Mouse (Mus musculus) forelimb bud, embryonic 11.5 days (tissue): ENCODE measurements around the gene Dnajc6.

Experiments
- DNase-seq: peaks from one replicate; pipeline ENCODE4 v3.0.0-alpha.2; 2012; ENCODE audit warnings: low read depth, low spot score

Gene Dnajc6

DNA sequence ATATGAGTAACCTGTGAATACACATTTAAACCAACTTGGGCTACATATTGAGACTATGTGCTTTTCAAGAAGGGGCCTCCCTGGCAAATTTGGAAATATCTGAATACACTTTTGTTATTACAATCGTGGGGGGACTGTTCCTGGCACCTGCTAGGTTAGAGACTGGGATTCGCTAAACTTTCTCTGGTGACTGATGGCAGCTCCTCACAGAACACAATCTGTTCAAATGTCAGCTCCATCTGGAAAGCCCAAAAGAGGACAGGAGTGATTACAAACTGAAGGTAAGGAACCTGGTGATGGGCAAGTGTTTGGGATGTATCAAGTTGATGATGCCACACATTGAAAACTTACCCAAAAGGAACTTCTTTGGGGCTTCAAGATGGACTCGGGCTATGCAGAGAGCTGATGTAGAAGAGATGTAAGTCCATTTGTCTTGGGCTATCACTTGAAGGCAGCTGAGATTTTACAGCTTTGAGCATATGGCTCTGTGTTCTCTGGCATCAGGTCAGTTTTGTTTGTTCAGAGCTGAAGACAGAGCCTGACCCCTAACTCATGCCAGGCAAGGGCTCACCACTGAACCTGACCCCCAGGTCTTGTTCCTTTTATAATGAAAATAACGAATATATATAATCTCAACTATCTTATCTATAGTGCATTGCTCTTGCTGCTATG is 68.4 kb downstream of the Dnajc6 start:
- DNase-seq: no peak

DNA sequence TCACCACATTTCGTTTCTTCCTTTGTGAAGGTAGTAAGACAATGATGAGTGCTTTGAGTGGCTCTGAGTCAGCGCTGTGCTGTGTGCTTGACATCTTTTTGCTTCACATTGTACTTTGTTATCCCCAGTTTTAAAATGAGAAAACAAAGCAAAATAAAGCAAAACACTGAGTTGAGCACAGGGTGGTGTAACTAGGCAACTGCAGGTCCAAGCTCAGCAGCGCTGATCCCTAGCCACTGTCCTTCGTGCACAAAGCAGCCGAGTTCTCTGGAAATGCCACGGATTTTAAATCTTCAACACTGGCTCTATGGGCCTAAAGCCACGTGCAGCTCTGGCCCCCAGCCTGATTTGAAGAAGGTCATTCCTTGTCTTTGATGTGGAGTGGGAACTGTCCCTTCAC is 72.6 kb downstream of the Dnajc6 start:
- no peak for DNase-seq

DNA sequence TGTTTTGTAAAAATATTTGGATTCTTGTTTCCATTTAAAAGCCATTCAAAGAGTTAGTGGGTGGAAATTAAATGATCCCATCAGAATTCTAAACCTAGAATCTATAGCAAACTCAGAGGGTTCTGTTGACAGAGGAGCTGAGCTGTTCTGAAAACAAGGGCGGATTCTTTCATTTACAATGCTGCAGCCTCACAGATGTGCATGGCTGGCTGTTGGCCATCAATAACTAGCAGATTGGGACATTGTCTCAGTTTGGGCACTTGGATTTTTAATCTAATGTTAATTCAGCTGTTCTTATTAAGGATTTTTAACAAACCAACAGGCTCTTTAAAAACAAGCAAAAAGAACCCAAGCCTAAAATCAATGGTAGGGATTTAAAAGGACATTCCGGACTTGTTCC is 75.7 kb downstream of the Dnajc6 start:
- DNase-seq: no peak

DNA sequence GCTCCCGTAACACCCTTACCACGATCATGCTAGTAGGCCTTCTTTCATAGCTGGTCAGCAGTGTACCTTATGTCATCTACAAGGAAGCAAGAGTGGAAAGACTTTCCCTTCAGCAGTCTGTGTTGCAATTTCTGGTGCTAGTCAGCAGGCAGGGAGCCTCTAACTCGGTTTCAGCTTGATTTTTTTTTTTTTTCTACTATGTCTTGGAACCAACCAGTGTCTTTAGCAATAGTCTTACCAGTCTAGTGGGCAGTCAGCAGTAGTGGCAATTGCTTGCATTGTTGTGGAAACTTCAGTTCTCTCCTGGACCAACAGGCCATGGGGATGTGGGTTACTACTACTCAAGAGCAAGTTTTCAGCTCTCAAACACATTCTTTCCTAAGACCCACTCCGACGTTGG is 78.9 kb downstream of the Dnajc6 start:
- DNase-seq: no peak

DNA sequence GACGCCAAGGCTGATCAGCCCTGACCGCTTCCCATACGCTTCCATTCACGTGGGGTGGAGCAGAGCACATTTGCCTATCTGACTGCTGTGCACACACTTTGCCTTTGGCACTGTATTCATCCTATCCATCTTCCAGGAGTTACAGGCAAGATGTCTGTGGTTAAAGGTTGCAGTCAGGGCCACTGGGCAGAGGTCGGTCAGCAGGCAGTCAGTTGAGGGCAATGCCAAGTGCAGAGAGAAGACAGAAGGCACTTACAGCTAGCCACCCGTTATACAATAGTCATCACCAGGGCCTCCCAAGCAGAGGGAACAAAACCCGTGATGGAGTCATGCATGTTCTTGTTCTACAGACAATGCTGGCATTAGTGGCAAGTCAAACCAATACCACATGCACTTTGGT is 82.3 kb downstream of the Dnajc6 start:
- no peak for DNase-seq

DNA sequence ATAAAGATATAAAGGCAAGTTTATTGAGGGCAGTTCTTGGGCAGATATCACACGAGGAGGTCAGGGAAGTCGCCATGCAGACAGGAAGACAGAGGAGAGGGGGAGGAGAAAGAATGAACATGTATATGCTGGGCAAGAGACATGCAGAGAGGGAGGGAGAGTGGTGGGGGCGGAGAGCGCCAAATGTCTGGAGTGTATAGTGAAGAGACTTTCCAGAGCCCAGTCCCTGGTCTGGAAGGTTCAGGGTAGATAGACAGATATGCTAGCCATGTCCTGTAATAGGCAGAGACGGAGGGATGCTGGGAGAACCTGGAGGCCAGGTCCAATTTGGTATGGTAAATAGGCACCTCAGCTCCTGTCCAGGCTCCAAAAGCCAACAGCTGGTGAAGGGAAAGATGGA is 83.1 kb downstream of the Dnajc6 start:
- DNase-seq: no peak

DNA sequence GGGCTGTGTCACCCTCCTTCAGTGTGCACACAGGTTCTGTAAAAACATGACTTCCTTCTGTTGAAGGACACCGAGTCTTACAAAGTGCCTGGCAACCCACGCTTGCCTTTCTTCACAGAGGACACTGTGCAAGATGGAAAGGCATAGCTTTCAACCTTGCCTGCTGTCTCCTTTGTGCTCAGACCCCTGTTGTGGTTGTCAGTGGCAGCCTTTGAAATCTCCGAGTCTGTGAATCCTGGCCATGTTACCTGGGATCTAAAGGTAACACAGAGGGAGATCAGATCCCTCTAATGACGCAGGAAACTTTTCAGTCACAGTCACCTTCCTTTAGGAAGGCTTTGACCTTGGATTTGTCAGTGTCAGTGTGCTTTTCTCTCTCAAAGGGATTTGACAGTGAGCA is 84.7 kb downstream of the Dnajc6 start:
- DNase-seq: no peak

DNA sequence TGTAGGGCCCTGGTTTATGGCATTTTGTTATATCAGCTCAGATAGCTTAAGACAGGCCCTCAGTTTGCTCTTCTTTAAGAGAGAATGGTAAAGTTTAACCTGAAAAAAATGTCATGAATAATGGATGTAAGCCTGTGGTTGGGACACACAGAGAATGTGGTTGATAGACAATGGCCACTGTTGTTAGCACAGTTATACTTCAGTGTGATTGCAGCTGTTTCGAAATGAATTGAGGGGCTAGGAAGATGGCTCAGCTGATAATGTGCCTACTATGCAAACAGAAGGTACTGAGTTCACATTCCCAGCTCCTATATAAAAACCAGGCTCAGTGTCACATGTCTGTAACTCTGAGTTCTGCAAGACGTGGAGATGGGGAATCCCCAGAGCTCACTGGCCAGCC is 86.4 kb downstream of the Dnajc6 start:
- no peak for DNase-seq

DNA sequence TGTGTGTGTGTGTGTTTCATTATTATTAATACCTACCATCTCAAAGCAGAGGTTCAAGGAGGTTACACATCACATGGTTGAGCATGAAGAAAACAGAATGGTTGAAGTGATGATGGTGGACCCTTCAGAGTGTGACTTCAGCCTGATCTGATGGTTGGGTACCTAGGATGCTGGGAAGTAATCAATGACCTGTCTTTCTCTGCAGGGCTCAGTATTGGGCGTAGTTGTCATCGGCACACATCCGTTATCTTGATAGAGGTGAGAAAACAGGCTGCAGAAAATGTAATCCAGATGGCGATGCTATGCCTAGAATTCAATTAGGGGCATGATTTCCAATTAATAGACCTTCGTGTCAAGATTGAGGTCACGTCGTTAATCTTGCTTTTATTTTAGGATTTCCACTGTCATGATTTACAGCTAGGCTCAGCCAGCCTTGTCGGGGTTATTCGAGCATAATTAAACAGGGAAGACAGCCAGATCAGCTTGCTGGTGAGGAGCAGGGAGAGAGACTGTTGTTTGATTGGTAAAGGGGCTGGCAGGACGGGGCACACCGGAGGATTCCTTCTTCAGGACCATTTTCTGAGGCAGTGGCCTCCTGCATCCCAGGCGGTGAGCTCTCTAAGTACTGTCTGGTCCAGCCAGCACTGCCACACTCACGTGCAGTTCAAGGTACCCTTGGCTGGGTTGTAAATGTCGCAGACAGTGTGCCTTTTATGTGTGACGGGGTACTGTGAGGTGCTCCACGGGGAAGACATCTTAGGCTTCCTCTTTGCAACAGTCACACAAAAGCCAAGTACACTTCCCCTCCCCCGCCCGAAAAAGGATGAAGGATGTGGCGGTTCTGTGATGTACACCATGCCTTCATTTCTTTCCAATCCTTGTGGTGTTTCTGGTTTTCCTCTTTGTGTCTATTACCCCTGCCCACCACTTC is 88.3 kb downstream of the Dnajc6 start:
- peak; percentile 1 for DNase-seq

DNA sequence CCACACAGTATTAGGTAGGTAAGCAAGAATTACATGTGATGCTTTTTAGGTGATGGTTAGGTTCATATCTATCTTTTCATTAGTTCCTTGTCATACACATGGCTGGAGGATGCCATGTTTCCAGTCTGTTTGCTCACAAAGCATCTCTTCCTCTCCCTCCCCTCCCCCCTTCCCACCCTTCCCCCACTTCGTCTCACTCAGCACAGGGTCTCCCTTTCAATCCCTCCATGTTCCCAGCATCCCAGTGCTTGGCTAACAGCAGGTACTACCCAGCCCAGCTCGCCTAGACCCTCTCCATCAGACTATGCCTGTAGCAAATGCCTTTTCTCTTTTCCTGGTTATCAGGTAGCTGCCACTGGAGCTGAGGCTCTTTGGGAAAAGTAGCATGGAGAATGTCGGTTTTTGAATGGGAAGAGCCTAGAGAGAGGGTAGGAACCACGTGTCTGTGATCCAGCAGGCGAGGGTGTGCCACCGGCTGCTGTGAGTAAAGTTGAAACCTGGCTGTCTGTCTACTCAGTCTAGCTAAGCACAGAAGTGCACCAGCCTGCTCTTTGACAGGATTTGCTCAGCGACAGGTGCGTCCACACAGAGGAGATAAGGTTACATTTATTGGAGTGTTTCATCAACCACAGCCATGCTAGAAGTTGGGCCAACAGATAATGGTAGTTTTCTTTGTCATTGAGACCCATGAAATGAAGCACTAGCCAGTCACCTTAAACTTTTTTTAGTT is 89.2 kb downstream of the Dnajc6 start:
- no peak for DNase-seq

DNA sequence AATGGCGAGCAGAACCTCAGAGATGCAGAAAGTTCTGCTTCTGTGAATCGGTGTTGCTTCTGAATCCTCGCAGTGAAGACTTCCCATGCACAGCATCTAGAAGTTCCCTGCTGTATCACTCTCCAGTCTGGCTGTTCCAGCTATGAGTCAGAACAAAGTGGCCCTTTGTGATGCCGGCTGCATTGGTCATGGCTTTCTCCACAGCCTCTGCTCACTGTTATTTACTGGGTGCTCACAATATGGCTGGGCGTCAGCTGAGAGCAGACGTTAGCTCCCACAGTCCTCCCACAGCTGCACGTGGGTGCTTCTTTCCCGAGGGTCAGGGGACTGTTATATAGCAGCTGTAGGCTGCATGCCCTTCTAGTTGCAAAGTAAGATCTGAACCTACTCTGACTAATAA is 92.5 kb downstream of the Dnajc6 start:
- no peak for DNase-seq

DNA sequence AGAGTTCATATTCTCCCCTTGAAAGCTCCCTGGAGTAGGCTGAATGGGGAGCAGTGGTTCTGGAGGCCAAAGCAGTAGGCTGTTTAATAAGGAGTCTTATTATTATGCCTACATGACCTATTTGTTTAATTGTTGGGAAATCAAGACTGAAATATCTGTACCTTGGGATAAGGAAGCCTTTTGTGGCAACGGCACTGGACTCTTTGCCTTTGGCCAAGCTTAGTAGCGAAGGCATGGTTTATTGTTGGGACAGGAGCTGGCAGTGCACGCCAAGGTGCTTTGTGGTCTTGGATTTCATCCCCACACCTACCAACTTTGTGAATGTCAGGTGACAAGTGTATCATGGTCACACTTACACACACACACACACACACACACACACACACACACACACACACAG is 93.3 kb downstream of the Dnajc6 start:
- DNase-seq: no peak

DNA sequence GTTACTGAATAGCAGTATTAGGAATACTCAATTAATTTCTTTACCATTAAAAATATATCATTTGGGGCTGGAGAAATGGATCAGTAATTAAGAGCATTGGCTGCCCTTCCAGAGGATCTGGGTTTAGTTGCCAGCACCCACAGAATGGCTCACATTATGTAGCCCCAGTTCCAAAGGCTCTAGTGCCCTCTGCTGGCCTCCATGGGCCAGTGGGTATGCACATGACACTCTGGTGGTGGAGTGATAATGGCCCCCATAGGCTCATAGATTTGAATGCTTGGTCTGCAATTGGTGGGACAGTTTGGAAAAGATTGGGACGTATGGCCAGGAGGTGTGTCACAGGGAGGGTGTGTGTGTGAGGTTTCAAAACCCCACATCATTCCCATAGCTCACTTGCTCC is 95.0 kb downstream of the Dnajc6 start:
- no peak for DNase-seq

DNA sequence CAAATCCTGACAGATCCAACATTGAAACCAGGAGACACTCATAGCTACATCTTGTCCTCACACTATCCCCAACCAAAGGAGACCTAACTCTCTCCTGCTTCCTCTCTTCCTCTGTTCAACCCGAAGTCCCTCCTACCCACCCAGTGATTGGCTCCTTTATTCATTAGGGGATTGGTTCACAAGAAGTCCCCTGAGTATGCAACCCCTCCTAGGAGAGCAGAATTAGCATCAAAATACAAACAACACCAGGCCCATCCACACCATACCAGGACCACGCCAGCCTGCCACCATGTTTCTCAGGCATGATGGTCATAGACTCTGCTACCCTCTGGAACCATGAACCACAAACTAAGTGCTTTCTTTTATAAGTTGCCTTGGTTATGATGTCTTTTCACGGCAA is 96.0 kb downstream of the Dnajc6 start:
- DNase-seq: no peak

DNA sequence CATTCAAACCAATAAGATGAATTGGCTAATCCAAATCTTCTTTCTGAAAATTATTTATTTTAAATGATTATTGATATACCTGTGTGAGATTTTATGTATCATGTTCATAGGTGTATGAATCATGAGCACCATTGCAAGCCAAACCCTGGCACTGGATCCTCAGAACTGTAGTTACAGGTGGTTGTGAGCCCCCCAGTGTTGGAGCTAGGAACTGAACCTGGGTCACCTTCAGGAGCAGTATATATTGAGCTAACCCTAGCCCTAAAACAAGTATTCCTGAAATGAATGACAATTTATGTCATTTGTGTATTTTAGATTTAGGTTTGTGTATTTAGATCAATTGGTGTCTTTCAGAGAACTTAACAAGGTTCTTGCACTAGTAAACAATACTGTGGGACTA is 105.3 kb downstream of the Dnajc6 start:
- DNase-seq: peak; percentile 13

DNA sequence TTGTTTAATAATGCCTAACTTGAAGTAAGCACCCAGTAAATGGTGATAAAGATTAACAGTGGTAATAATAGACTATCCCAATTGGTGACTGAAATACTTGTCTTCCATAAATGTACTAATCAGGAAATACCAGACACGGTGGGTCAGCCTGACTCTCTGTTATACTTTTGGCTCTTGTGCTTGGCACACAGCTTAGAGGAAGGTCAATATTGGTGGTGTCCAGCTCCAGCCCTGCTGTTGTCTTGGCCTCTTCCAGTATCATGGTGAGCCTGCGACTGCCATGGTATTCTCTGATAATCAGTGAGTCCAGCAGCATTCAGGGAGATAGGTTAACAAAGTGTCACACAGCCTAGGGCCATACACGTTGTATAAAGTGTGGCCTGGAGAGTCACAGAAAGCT is 107.2 kb downstream of the Dnajc6 start:
- DNase-seq: no peak

DNA sequence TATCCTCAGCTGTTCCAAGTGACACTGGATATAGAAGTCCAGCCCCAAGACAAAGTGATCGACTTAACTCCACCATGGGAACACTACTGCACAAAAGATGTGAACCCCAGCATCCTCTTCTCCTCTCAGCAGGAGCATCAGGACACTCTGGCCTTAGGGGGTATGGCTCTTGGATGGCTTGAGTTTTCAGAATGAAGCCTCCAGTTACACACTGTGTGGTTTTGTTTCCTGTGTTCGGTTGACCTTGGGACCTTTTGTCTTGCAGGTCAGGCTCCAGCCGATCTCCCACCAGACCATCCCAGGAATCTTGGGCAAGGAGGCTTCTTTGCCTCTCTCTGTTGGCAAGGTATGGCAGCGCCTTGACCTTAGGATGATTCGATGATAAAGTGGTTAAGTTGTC is 120.1 kb downstream of the Dnajc6 start:
- no peak for DNase-seq

DNA sequence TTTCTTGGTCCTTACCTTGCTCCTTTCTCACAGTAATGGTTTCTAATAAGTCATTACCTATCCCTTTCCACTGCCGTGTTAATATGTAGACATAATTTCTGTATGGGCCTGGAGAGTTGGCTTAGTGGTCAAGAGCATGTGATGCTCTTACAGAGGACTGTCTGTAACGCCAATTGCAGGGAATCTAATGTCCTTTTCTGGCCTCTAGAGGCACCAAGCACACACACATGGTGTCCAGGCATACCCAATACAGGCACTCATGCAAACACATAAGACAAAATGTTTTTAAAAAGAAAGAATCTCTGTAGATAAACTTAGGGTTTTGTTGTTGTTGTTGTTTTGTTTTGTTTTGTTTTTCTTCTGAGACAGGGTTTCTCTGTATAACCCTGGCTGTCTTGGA is 121.3 kb downstream of the Dnajc6 start:
- no peak for DNase-seq

DNA sequence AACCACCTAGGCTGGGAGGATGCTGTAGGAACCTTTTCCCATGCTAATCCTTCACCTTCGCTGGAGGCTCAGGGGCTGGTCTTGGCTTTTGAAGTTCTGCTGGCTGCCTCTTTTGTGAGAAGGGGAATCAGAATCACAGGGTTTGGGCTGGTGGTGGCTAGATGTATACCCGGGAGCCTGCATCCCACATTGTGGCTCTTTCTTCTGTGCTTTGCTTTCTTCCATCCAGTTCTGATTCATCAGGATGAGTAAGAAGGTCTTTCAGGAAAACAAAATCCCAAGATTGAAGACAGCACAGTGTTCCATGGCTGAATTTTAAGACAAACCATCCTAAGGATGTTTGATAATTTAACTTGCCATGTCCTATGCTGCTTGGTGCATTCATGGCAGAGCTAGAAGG is 123.8 kb downstream of the Dnajc6 start:
- no peak for DNase-seq

DNA sequence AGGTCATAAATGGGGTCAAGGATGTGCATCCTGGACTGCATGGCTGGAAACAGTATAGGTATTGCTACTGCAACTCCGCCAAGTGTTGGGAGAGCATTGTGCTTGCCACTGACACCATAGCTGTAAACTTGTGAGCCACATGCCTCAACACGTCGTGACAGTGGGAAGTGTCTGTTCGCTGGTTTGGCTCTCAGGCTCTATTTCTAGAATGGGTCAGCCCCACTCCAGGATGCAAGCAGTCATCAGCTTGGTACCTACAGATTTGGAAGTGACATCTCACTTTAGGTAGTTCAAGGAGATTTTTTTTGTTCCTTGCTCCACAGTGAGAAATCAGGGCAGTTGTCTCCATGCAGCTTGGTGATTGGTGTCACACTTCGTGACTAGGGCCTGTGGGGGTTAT is 124.8 kb downstream of the Dnajc6 start:
- DNase-seq: no peak

DNA sequence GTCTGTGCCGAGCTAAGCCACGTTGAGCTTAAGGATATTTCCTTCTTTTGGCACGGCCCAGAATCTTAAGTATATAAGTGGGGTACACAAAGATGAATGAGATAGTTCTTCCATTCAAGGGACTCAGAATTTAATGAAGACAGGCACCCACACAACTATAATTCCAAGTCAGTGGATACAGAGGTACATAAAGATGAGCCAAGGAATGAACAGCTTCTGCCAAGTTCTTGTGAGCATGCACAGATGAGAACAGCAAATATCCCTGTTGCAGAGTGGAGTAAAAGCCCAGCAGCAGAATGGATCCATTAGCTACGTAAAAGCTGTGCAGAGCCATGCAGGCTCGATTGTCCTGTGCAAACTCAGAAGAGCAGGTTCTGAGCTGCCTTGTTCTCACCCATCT is 128.8 kb downstream of the Dnajc6 start:
- DNase-seq: no peak

DNA sequence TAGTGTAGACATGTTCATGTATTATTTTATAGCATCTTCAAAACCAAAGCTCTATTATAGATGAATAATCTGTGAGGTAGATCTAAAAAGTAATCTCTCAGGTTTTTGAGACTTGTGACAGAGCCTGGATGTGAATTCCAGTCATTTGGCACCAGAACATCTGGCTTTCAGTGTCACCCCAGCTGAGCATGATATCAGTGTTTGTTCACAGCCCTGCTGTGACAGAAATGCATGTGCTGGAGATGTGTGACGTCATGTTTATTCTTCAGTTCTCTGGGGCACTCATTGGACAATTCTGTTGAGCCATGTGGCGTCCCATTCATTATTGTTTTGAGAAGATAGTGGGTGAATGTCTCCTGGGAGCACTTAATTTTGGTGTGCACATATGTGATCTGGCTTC is 139.1 kb downstream of the Dnajc6 start:
- no peak for DNase-seq

DNA sequence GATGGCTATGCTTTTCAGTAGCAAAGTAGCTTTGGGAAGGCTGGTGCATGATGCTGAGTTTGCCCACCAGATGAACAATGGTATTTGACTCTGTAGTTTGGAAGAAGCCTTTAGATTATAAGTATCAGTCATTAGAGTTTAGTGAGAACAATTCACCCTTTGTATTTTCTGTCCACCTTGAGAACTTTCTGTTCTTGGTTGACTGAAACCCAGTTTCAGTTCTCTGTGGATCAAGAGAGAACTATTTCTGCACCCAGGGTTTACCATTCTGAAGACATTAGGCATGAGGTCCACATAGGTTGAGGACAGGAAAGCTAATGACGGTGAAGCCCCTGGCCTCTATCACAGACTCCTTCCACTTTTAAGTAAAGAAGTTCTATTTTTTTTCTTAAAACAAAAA is 141.0 kb downstream of the Dnajc6 start:
- no peak for DNase-seq
